Mouse (Mus musculus) liver, postnatal 0 days (tissue): ENCODE results near the gene Gm8773.

Experiments used
- CTCF ChIP-seq: sonication (generic); IDR thresholded peaks from 2 replicates; pipeline ENCODE4 v1.5.1; 2016; ENCODE audit warnings: antibody characterized with exemption, low read depth
- EP300 ChIP-seq: IDR thresholded peaks from 2 replicates; pipeline ENCODE4 v1.6.1; 2016; ENCODE audit warnings: antibody characterized with exemption, low read depth, mild to moderate bottlenecking

DNA sequence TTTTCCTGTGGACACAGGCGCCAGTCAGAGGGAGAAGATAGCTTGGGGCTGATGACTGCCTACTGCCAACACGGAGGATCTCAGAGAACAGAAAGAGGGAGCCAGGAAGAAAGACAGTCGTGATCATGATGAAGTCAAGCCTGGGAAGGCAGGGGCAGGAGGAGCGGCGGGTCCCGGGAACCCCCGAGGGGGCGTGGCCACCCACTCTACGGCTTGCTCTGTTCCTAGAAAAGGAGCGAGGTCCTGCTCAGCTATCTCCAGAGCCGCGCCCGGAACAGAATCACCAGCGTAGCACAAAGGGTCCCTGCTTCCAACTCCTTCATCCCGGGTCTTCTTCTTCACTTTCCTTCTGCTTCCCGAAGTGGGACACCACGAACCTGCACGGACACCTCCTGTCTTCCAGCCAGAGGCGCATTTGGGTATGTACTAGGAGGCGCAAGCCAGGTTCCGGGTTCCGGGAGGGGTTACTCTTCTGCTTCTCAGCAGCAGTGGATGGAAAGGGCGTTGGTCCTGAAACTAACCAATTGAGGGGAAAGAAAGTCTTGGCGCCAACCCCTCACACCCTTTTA is at the start of gene Gm8773:
- no peak for TF ChIP-seq CTCF
- no peak for TF ChIP-seq EP300
